Mouse (Mus musculus) thymus, postnatal 14 days (tissue): Measurements from ENCODE around the gene Gucy2e.

ENCODE experiments used
- DNase-seq: peaks from one replicate; pipeline ENCODE4 v3.0.0; 2021

Gene Gucy2e

GRCm38 (mm10) chr11:69169313-69169712 is 67.5 kb downstream of the Gucy2e start:
- no peak for DNase-seq
